ENCODE assay signal across 8 mouse cellular contexts in genomic region chr13:91462395-91462794, GRCm38 (mm10). TPM values are rescaled to one million over a fixed set of nuclear protein-coding genes. Genes with fewer than 3 reads are reported as not detected.
DNase-seq lines count a peak whose midpoint lies in the region; ATAC-seq and TF ChIP-seq lines count a peak whose summit lies in the region.

No protein-coding gene starts in this region.

- H3K4me1 ChIP-seq in lung, embryonic 16.5 days (replicated peaks; ENCODE audit: control insufficient read depth, insufficient read depth, low read length): peaks cover 8% of the 10 kb centered on the region
- H3K4me1 ChIP-seq in lung, adult 2 months (ENCODE audit: control insufficient read depth, insufficient read depth, low read length): peaks cover 6% of the 10 kb centered on the region; the same call in 1 of the 2 replicates
- H3K4me1 ChIP-seq in embryonic facial prominence, embryonic 11.5 days (ENCODE audit: control insufficient read depth, insufficient read depth, low read length): no peaks in the 10 kb centered on the region; the same call in 1 of the 2 replicates
- peaks cover 7% of the 10 kb centered on the region for H3K4me1 ChIP-seq in hindbrain, postnatal 0 days (ENCODE audit: insufficient read depth, low read length)
- H3K4me1 ChIP-seq in neural tube, embryonic 14.5 days (ENCODE audit: control insufficient read depth, insufficient read depth, low read length): peaks cover 24% of the 10 kb centered on the region

- TF ChIP-seq POLR2A in lung, adult 2 months (IDR thresholded peaks at IDR 0.05; ENCODE audit: borderline replicate concordance, extremely low read depth, low read depth, low read length): no peak

- no peak for DNase-seq in lung, adult 2 months
- no peak for DNase-seq in embryonic facial prominence, embryonic 11.5 days (ENCODE audit: low spot score)
- DNase-seq in hindbrain, postnatal 0 days (ENCODE audit: low spot score): peak; percentile 25
- no peak for DNase-seq in right cerebral cortex, adult 2 months (ENCODE audit: low spot score in 2 of 2)
- no peak for DNase-seq in lung, postnatal 36 days
- no peak for DNase-seq in layer of hippocampus, adult 8-10 months (ENCODE audit: low spot score in 2 of 2)

- peak overlapping the region; percentile 93 for H3K4me3 ChIP-seq in lung, embryonic 16.5 days (ENCODE audit: low read length)
- no peak overlapping the region for H3K4me3 ChIP-seq in lung, adult 2 months (replicated peaks; ENCODE audit: extremely low read depth, low read depth, low read length)
- H3K4me3 ChIP-seq in embryonic facial prominence, embryonic 11.5 days (ENCODE audit: low read depth, low read length): peak overlapping the region; percentile 95
- peak overlapping the region; percentile 88 for H3K4me3 ChIP-seq in hindbrain, postnatal 0 days (ENCODE audit: low read length)
- H3K4me3 ChIP-seq in neural tube, embryonic 14.5 days (ENCODE audit: low read depth, low read length): peak overlapping the region; percentile 93

- no peaks in the 10 kb centered on the region for H3K9me3 ChIP-seq in lung, embryonic 16.5 days (ENCODE audit: control insufficient read depth, low read length)
- no peaks in the 10 kb centered on the region for H3K9me3 ChIP-seq in embryonic facial prominence, embryonic 11.5 days (replicated peaks; ENCODE audit: control insufficient read depth, low read length)
- no peaks in the 10 kb centered on the region for H3K9me3 ChIP-seq in hindbrain, postnatal 0 days (ENCODE audit: low read length)
- no peaks in the 10 kb centered on the region for H3K9me3 ChIP-seq in neural tube, embryonic 14.5 days (ENCODE audit: control insufficient read depth, low read length)

- H3K27me3 ChIP-seq in lung, embryonic 16.5 days (ENCODE audit: control insufficient read depth, insufficient read depth, low read depth, low read length): no peaks in the 10 kb centered on the region
- H3K27me3 ChIP-seq in embryonic facial prominence, embryonic 11.5 days (ENCODE audit: control insufficient read depth, insufficient read depth, low read length): no peaks in the 10 kb centered on the region
- no peaks in the 10 kb centered on the region for H3K27me3 ChIP-seq in hindbrain, postnatal 0 days (ENCODE audit: insufficient read depth, low read length)
- no peaks in the 10 kb centered on the region; the same call in 1 of the 2 replicates for H3K27me3 ChIP-seq in neural tube, embryonic 14.5 days (ENCODE audit: control insufficient read depth, insufficient read depth, low read length)

- no peak overlapping the region for H3K27ac ChIP-seq in lung, embryonic 16.5 days (ENCODE audit: low read length)
- no peak overlapping the region for H3K27ac ChIP-seq in embryonic facial prominence, embryonic 11.5 days (replicated peaks; ENCODE audit: low read depth, low read length)
- peak overlapping the region; percentile 90; the same call in 1 of the 2 replicates for H3K27ac ChIP-seq in hindbrain, postnatal 0 days
- no peak overlapping the region; the same call in 1 of the 2 replicates for H3K27ac ChIP-seq in neural tube, embryonic 14.5 days (ENCODE audit: low read depth, low read length)

- H3K36me3 ChIP-seq in lung, embryonic 16.5 days (ENCODE audit: control insufficient read depth, insufficient read depth, low read length): no peaks in the 10 kb centered on the region
- no peaks in the 10 kb centered on the region for H3K36me3 ChIP-seq in embryonic facial prominence, embryonic 11.5 days (replicated peaks; ENCODE audit: control insufficient read depth, insufficient read depth, low read depth, low read length)
- no peaks in the 10 kb centered on the region for H3K36me3 ChIP-seq in hindbrain, postnatal 0 days (ENCODE audit: insufficient read depth, low read length)
- no peaks in the 10 kb centered on the region for H3K36me3 ChIP-seq in neural tube, embryonic 14.5 days (ENCODE audit: control insufficient read depth, insufficient read depth, low read length)

- 6% methylated on average over 2 of the region's 2 CpGs for WGBS in lung, embryonic 16.5 days
- 16% methylated on average over 2 of the region's 2 CpGs for WGBS in lung, adult 2 months
- WGBS in embryonic facial prominence, embryonic 11.5 days: 6% methylated on average over 2 of the region's 2 CpGs
- WGBS in hindbrain, postnatal 0 days: 3% methylated on average over 1 of the region's 2 CpGs
- WGBS in neural tube, embryonic 14.5 days: 0% methylated on average over 2 of the region's 2 CpGs

- H3K9ac ChIP-seq in lung, embryonic 16.5 days (ENCODE audit: low read length): peak overlapping the region; percentile 94
- peak overlapping the region; percentile 96 for H3K9ac ChIP-seq in embryonic facial prominence, embryonic 11.5 days (replicated peaks; ENCODE audit: low read length)
- peak overlapping the region; percentile 78 for H3K9ac ChIP-seq in hindbrain, postnatal 0 days (replicated peaks; ENCODE audit: low read length)
- peak overlapping the region; percentile 69 for H3K9ac ChIP-seq in neural tube, embryonic 14.5 days (replicated peaks; ENCODE audit: low read depth, low read length)

- ATAC-seq in lung, embryonic 16.5 days (ENCODE audit: low read depth): no peak
- ATAC-seq in embryonic facial prominence, embryonic 11.5 days (replicated peaks; ENCODE audit: insufficient number of reproducible peaks, low FRiP score, low TSS enrichment, low read depth): no peak
- ATAC-seq in hindbrain, postnatal 0 days: no peak
- ATAC-seq in neural tube, embryonic 14.5 days (ENCODE audit: low read depth): no peak

- no peak for TF ChIP-seq CTCF in lung, adult 2 months (IDR thresholded peaks at IDR 0.05; ENCODE audit: insufficient read depth, low read length)
- TF ChIP-seq CTCF in hindbrain, postnatal 0 days (IDR thresholded peaks at IDR 0.05; ENCODE audit: low read depth): no peak

- H3K4me2 ChIP-seq in lung, embryonic 16.5 days (ENCODE audit: low read depth, low read length): peak overlapping the region; percentile 90
- H3K4me2 ChIP-seq in embryonic facial prominence, embryonic 11.5 days (ENCODE audit: low read depth, low read length): peak overlapping the region; percentile 71
- H3K4me2 ChIP-seq in hindbrain, postnatal 0 days (ENCODE audit: low read depth, low read length): peak overlapping the region; percentile 81
- H3K4me2 ChIP-seq in neural tube, embryonic 14.5 days (ENCODE audit: low read depth, low read length): peak overlapping the region; percentile 78

RNA-seq across cellular contexts. Expression of gene Ssbp2, which starts 2.3 kb away (rescaled TPM):
- 98.6 and 104 TPM in 2 replicates for polyA plus RNA-seq in lung, embryonic 16.5 days (2015; fragmentation: Nextera tagmentation; extraction: Ambion mirVana)
- 9.8 and 15.1 TPM in 2 replicates for polyA plus RNA-seq in lung, adult 2 months (2012; rRNA removed)
- polyA plus RNA-seq in embryonic facial prominence, embryonic 11.5 days (2014; fragmentation: Nextera tagmentation; extraction: Ambion mirVana): 193 and 198 TPM in 2 replicates
- 105 and 123 TPM in 2 replicates for total RNA-seq in hindbrain, postnatal 0 days (2014; rRNA removed)
- 132 and 140 TPM in 2 replicates for polyA plus RNA-seq in hindbrain, postnatal 0 days (2015; fragmentation: Nextera tagmentation; extraction: Ambion mirVana)
- polyA plus RNA-seq in neural tube, embryonic 14.5 days (2014; fragmentation: Nextera tagmentation; extraction: Ambion mirVana): 216 and 249 TPM in 2 replicates
- 100 to 1,000 TPM; 127 to 141 (median 133) TPM for total RNA-seq in layer of hippocampus, adult 8-10 months (2022)
